Mouse (Mus musculus): ENCODE data around the gene Tmeff2.

Tmeff2 gene

GRCm38 (mm10) chr1:51216292-51217050, 316.0 kb downstream of the Tmeff2 start:
- no peak for DNase-seq (ENCODE audit: low spot score)

- DNase-seq (ENCODE audit: low spot score): no peak
These were observed 316.8 kb downstream of the Tmeff2 start for GRCm38 (mm10) chr1:51217227-51217626.

GRCm38 (mm10) chr1:51225156-51225555, 324.7 kb downstream of the Tmeff2 start:
- no peak for DNase-seq (ENCODE audit: low spot score)
